Mouse (Mus musculus) testis, postnatal 14 days (tissue): ENCODE data around the gene Prkaa2.

Source experiments
- DNase-seq: peaks from one replicate; pipeline ENCODE4 v3.0.0; 2021; ENCODE audit warnings: low spot score

Gene Prkaa2

DNA sequence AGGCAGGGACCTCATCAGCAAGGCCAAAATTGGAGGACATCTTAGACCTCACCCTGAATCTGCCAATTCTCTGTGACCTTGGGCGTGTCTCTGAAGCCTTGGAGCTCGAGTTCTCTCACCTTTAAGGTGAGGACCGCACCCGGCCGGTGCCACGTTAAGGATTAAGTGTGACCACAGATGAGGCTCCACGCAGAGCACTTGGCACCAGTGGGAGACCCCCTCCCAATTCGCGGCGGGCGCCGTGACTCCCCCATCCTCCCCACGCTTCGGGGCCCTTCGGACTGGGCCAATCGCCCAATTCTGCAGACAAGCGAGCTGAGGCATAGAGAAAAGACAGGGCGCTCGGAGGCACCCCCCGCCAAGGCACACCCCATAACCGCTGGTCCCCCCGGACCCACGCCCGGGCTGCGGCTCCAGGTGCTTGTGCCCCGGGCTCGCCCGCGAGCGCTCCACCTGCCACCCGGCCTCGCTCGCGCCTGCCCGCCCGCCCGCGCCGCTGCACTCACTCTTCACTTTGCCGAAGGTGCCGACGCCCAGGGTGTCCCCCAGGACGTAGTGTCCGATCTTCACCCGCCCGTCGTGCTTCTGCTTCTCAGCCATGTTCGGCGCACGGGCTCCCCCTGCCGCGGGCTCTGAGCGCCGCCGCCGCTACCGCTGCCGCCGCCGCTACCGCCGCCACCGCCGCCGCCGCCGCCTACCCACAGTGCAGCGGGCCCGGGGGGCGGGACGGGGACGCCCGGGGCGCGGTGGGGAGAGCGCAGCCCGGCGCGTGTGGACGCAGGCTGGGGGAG lies at the start of gene Prkaa2:
Gene Prkaa2, minus strand, starts transcription at position 692 of the 791 bp plus-strand sequence.
- peak; percentile 66 for DNase-seq

DNA sequence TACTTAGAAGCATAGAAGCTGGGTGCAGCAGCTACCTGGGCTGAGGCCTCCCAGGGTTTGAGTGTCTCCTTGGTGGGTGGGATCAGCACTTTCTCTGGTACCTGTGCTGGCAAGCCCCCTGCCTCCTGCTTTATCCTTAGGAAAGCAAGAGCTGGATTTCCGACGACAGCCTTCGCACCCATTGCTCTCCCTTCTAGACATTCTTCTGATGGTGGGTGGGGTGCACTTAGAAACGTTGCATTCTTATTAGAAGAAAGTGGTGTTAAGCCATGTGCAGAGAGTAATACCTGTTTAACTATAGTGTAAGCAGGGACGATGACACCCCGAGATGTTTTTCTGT lies 49.8 kb upstream of the Prkaa2 start:
- DNase-seq = no peak

DNA sequence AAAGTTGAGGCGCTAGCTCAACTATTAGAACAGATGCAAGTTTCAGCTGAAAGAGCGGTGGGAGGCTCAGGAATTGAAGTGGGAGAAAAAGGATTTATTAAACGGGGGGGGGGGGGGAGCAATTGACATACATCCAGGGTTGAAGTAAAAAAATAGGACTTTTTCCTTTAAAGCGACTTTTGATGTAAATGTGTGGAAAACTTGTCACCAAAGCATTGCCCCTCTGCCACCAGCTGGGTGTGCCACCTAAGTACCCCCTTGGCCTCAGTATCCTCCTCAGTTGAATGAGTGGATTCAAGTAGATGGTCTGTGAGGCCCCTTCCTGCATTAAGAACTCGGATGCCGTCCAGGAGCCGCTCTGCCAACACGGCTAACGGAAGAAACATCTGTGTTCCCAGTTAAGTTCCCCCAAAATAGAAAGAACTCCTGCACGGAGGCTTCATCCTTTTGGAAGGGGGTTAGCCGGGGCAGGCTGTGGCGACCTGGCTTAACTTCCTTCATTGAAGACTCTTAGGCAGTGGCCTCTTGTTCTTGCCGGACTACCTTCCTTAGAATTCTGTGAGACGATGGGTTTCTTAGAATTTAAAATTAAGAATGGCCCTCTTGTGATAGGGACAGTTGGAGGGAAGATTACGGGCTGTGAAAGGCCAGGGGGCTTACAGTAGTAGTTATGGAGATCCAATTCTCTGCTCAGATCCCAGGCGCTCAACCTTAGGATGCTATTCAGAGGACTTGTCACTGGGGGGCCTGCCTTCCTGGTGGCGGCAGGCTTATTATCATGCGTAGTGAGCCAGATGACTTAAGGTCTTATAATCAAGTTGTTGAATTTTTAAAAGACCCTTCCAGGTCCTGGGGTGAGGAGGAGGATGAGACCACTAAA lies 49.2 kb upstream of the Prkaa2 start:
- no peak for DNase-seq

GRCm38 (mm10) chr4:105158169-105158555 lies 48.5 kb upstream of the Prkaa2 start:
- DNase-seq = peak; percentile 77

DNA sequence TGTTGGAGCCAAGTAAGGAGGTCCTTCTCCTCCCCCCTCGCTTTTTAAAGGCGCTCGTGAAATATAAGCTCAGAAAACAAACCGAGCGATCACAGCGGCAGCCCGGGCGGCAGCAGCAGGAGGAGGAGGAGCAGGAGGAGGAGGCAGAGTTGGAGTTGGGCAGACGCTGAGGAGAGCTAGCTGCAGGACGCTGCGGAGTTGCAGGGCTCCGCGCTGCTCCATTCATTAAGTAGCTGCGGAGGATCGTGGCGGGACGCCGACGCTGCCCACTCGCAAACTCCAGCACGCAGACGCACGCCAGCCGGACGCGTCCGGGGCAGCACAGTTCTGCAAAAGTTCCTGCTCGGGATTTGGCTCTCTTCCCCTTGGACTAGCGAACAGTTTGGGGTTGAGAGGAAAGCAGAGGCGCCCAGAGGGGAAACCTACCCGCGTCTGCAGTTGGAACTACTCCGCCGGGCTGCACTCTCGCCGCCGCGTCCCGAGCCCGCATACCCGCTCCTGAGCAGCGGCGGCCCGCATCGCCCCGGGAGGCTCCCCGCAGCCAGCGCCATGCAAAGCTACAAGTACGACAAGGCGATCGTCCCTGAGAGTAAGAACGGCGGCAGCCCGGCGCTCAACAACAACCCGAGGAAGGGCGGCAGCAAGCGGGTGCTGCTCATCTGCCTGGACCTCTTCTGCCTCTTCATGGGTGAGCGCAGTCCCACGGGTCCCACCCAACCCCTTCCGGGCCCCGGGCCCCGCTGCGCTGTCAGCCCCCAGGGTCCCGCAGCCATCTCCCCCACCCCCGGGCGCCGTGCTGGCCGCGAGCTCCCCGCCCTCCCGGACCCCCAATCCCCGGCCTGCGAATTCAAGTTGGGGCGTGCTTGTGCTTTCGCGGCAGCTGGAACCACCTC lies 47.8 kb upstream of the Prkaa2 start, which contains the start of gene Plpp3:
Gene Plpp3, plus strand, starts transcription at position 72 of the 893 bp plus-strand sequence.
- peak; percentile 84 for DNase-seq

DNA sequence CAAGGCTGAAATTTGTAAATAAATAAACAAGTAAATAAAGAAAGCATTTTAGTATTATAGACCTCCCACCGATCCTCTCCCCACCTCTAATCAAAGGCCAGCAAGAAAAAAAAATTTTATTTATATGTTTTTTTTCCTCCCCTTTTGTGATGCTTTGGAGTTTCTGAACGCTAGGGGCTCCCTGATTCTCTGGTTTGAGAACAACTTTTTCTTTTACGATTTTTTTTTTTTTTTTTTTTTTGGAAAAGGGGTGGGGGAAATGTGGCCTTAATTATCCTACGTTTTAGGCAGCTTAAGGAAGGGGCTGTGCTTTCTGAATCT lies 47.2 kb upstream of the Prkaa2 start:
- DNase-seq = no peak

- DNase-seq = no peak
Observed at GRCm38 (mm10) chr4:105156281-105156680, 46.6 kb upstream of the Prkaa2 start.

DNA sequence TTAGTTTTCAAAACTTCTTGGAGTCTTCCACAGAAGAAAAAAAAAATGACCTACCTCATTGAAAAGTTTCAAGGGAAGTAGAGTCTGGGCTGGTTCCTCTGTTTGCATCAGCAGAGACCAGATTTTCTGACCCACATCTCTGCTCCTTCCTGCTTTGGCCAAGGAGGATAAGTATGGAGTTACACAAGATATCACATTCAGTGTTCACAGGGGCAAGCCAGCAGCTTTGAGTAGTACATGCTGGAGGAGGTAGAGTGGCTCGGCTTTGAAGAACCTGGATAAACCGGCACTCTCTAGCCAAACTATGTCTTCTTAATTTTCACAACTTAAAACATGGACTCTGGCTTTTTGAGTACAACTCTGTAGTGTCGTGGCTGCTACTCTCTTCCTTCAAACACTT lies 43.5 kb upstream of the Prkaa2 start:
- DNase-seq = no peak

- DNase-seq = peak; percentile 35
Observed at GRCm38 (mm10) chr4:105151911-105152690, 42.4 kb upstream of the Prkaa2 start.

- DNase-seq = no peak
Observed at GRCm38 (mm10) chr4:105149492-105149891, 39.8 kb upstream of the Prkaa2 start.

DNA sequence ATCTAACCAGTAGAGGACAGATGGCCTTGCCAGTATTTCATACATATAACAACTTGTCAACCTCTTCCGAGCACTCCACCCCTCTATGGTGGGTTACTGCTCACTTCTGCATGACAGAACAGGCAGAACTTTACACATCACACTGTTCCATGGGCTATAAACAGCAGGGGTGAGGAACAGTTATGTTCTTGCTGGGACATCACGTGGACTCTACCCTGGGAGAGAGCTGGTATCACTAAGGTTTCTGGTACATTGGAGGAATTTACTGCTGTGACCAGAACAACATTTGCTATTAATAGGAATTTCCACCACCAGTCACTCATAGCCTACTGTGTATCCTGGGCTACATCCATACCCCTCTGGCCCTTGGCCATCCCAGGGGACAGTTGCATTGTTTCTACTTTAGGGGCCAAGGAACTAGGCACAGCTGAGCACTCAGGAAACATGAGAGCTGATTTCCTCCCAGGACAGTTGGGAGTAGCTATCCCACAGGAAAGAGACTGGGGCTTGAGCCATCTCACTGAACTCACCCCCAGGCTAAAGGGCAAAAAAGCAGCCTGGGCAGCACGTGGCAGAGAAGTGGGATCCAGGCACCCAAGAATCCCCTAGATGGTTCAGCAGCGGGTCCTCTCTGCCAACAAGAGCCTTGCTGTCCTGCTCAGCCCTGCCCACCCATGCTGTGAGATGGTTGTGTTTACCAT lies 23.8 kb upstream of the Prkaa2 start:
- no peak for DNase-seq

DNA sequence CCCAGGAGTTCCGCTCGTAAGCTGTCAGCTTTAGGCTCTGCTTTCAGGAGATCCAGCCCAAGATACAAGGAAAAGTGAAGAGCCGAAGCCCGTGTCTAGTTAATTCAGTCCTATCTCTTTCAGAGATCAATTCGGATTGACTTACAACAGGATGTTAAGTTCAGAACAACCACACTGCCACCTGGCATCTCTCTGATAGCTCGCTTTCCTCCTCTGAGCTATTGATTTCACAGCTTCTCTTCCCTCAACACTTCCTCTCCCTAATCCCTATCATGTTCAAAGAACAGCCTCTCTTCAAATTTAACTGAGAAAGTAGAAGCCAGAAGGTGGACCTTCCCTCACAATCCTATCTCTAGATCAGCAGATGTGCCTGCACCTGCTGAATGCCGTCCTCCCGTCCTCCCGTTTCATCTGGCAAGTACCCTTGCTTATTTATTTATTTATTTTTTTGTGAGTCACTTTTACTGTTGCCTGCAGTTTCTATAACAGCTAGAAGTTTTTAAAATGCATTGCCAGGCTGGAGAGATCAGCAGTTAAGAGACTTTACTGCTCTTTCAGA lies 22.1 kb upstream of the Prkaa2 start:
- no peak for DNase-seq

GRCm38 (mm10) chr4:105129212-105129611 lies 19.5 kb upstream of the Prkaa2 start:
- DNase-seq = no peak

- peak; percentile 39 for DNase-seq
Observed at GRCm38 (mm10) chr4:105122429-105122828, 12.7 kb upstream of the Prkaa2 start.

- DNase-seq = no peak
Observed at GRCm38 (mm10) chr4:105121081-105121480, 11.4 kb upstream of the Prkaa2 start.

DNA sequence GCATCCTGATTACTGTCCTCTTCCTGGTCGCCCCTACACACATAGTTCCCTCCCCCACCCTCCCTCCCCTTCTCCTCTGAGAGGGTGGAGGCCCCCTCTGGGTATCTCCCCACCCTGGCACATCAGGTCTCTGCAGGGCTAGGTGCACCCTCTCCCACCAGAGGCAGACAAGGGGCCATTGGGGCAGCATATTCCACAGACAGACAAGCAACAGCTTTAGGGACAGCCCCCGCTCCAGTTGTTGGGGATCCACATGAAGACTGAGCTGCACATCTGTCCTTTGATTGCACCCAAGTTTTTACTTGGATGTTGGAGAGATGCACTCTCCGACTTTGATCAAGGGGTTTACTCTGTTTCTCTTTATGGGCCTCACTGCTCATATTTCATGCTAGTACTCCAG lies 3.8 kb upstream of the Prkaa2 start:
- DNase-seq = no peak

GRCm38 (mm10) chr4:105113042-105113441 lies 3.4 kb upstream of the Prkaa2 start:
- no peak for DNase-seq

DNA sequence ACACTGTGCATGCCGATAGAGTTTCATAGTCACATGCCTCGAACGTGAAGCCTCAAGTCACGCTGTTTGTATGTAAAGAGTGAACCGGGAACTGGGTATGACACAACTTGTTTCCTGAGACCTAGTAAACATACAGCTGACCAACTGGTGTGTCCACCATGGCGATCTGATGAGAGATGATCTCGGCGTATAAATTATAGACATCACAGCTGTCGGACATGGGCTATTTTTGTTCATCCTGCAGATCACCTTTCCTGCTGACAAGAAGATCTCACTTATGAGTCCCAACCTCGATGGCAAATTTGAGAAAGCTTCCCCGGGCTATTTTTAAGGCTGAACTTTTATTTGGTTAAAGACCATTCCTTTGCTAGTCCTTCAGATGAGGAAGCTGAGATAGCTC lies 2.1 kb upstream of the Prkaa2 start:
- DNase-seq = no peak

DNA sequence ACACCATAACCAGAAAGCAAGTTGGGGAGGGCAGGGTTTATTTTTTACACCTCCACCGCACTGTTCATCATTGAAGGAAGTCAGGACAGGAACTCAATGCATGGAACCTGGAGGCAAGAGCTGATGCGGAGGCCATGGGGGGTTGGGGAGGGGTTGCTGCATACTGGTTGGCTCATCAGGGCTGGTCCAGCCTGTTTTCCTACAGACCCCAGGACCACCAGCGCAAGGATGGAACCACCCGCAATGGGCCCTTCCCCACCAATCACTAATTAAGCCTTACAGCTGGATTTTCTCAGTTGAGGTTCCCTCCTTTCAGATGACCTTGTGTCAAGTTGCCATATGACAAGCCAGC lies 970 bp upstream of the Prkaa2 start:
- DNase-seq = no peak

DNA sequence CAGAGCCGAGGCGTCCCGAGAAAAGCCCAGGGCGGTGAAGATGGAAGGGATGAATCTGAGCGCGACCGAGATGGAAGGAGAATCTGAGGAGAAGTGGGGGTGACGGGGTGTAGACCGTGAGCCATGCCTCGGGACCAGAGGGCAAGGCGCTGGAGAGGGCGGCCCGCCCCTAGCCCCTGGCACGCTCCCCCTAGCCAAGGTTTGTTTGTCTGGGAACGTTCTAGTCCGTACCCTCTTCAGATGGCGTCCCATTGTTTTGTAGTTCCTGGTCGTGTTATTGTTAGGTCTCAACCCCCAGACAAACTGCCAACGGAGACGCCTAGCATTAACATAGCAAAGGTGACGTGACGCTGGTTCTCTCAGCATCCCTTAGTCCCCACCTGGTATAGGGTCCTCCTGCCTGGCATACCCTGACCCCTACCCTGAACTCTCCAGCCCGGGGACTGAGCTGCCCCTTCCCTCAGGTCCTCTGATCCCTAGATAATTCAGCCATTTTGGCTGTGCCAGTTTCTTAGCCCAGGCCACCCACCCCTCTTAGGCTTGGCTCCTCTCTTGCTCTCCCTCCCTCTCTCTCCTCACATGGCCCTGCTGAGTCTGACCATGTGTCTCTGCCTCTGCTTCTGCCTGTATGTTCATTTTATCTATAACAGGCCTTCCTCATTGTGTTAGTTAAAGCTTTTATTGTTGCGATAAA lies 447 bp upstream of the Prkaa2 start:
- no peak for DNase-seq
